Mouse (Mus musculus): Measurements from ENCODE around the gene Dennd4a.

DNA sequence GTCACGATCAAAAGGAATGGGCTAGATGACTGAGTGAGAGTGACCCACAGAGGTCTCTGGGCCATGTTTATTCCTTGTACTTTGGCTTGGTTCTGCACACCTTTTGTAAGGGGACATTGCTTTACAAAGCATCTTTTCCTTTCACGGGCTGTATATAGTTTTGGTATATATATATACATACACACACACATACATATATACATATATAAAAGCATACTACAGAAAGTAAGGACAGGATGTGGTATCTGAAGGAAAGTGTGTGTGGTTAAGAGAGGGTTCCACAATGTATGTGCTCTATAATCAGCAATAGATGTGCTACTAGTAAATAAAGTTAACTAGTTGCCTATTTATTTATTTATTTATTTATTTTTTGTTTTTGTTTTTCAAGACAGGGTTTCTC lies 20.6 kb downstream of the Dennd4a start:
- no peak for TF ChIP-seq CTCF (IDR thresholded peaks at IDR 0.05; ENCODE audit: low read depth, low read length)
- no peak for TF ChIP-seq GATA2 (IDR thresholded peaks at IDR 0.05; ENCODE audit: borderline replicate concordance, low read depth, low read length)
- TF ChIP-seq TAL1 (conservative IDR thresholded peaks at IDR 0.05; ENCODE audit: low read depth, low read length): no peak
